Mouse (Mus musculus): ENCODE measurements around the gene Rab10.

Rab10 gene

GRCm38 (mm10) chr12:3309391-3310320 lies at the start of gene Rab10:
TSS of gene Rab10 (minus strand) at chr12:3309969.
- peak; percentile 98 for DNase-seq (ENCODE audit: low read depth in 2 of 2, low spot score in 2 of 2)

GRCm38 (mm10) chr12:3359302-3359701 lies 49.5 kb upstream of the Rab10 start:
- peak; percentile 63 to 77 for DNase-seq (ENCODE audit: low read depth in 2 of 2, low spot score in 2 of 2)

- peak in 1 of 2 experiments; percentile 23 for DNase-seq (ENCODE audit: low read depth in 2 of 2, low spot score in 2 of 2)
These were observed 47.1 kb upstream of the Rab10 start for GRCm38 (mm10) chr12:3356824-3357223.

GRCm38 (mm10) chr12:3355068-3355467 lies 45.3 kb upstream of the Rab10 start:
- DNase-seq (ENCODE audit: low read depth in 2 of 2, low spot score in 2 of 2): no peak

GRCm38 (mm10) chr12:3352216-3352615 lies 42.4 kb upstream of the Rab10 start:
- DNase-seq (ENCODE audit: low read depth in 2 of 2, low spot score in 2 of 2): no peak

GRCm38 (mm10) chr12:3350136-3350535 lies 40.4 kb upstream of the Rab10 start:
- no peak for DNase-seq (ENCODE audit: low read depth in 2 of 2, low spot score in 2 of 2)

- DNase-seq (ENCODE audit: low read depth in 2 of 2, low spot score in 2 of 2): no peak
These were observed 39.6 kb upstream of the Rab10 start for GRCm38 (mm10) chr12:3349387-3349786.

GRCm38 (mm10) chr12:3347682-3348081 lies 37.9 kb upstream of the Rab10 start:
- no peak for DNase-seq (ENCODE audit: low read depth in 2 of 2, low spot score in 2 of 2)

GRCm38 (mm10) chr12:3345038-3345437 lies 35.3 kb upstream of the Rab10 start:
- DNase-seq (ENCODE audit: low read depth in 2 of 2, low spot score in 2 of 2): no peak

- DNase-seq (ENCODE audit: low read depth in 2 of 2, low spot score in 2 of 2): no peak
These were observed 34.4 kb upstream of the Rab10 start for GRCm38 (mm10) chr12:3344155-3344554.

GRCm38 (mm10) chr12:3338931-3339330 lies 29.2 kb upstream of the Rab10 start:
- no peak for DNase-seq (ENCODE audit: low read depth in 2 of 2, low spot score in 2 of 2)

GRCm38 (mm10) chr12:3329677-3330076 lies 19.9 kb upstream of the Rab10 start:
- DNase-seq (ENCODE audit: low read depth in 2 of 2, low spot score in 2 of 2): no peak

GRCm38 (mm10) chr12:3325232-3325631 lies 15.5 kb upstream of the Rab10 start:
- DNase-seq (ENCODE audit: low read depth in 2 of 2, low spot score in 2 of 2): no peak

GRCm38 (mm10) chr12:3323241-3323640 lies 13.5 kb upstream of the Rab10 start:
- no peak for DNase-seq (ENCODE audit: low read depth in 2 of 2, low spot score in 2 of 2)

GRCm38 (mm10) chr12:3319377-3319776 lies 9.6 kb upstream of the Rab10 start:
- no peak for DNase-seq (ENCODE audit: low read depth in 2 of 2, low spot score in 2 of 2)

GRCm38 (mm10) chr12:3316937-3317336 lies 7.2 kb upstream of the Rab10 start:
- DNase-seq (ENCODE audit: low read depth in 2 of 2, low spot score in 2 of 2): no peak

GRCm38 (mm10) chr12:3316083-3316482 lies 6.3 kb upstream of the Rab10 start:
- DNase-seq (ENCODE audit: low read depth in 2 of 2, low spot score in 2 of 2): no peak

GRCm38 (mm10) chr12:3312886-3313285 lies 3.1 kb upstream of the Rab10 start:
- no peak for DNase-seq (ENCODE audit: low read depth in 2 of 2, low spot score in 2 of 2)

GRCm38 (mm10) chr12:3310321-3310692 lies 538 bp upstream of the Rab10 start:
- no peak for DNase-seq (ENCODE audit: low read depth in 2 of 2, low spot score in 2 of 2)

GRCm38 (mm10) chr12:3308541-3309241 lies 1.1 kb downstream of the Rab10 start:
- peak in 1 of 2 experiments; percentile 5 for DNase-seq (ENCODE audit: low read depth in 2 of 2, low spot score in 2 of 2)

GRCm38 (mm10) chr12:3307587-3307986 lies 2.2 kb downstream of the Rab10 start:
- DNase-seq (ENCODE audit: low read depth in 2 of 2, low spot score in 2 of 2): no peak

- no peak for DNase-seq (ENCODE audit: low read depth in 2 of 2, low spot score in 2 of 2)
These were observed 4.5 kb downstream of the Rab10 start for GRCm38 (mm10) chr12:3305238-3305637.

All from CD8-positive naive resting alpha-beta T cell, adult 2 months (primary cell).